Mouse (Mus musculus) retina, postnatal 7 days (tissue): Measurements from ENCODE around the gene Tbl2.

Experiments used
- DNase-seq: peaks from one replicate; pipeline ENCODE4 v3.0.0-alpha.2; 2012; ENCODE audit warnings: low read depth, low spot score

Gene Tbl2

GRCm38 (mm10) chr5:135186231-135186620 lies 36.8 kb downstream of the Tbl2 start:
- DNase-seq, result no peak

- peak; percentile 97 for DNase-seq
These were observed 37.3 kb downstream of the Tbl2 start, which contains the start of gene Baz1b for GRCm38 (mm10) chr5:135186621-135187348. TSS of gene Baz1b (plus strand) at chr5:135187264.

GRCm38 (mm10) chr5:135187349-135188213 lies 38.1 kb downstream of the Tbl2 start:
- no peak for DNase-seq

- DNase-seq, result no peak
These were observed 38.7 kb downstream of the Tbl2 start for GRCm38 (mm10) chr5:135188214-135188554.

- DNase-seq, result no peak
These were observed 40.0 kb downstream of the Tbl2 start for GRCm38 (mm10) chr5:135189281-135190022.

GRCm38 (mm10) chr5:135191620-135192019 lies 42.2 kb downstream of the Tbl2 start:
- DNase-seq, result peak; percentile 49

- no peak for DNase-seq
These were observed 43.0 kb downstream of the Tbl2 start for GRCm38 (mm10) chr5:135192431-135192830.

GRCm38 (mm10) chr5:135196367-135196766 lies 46.9 kb downstream of the Tbl2 start:
- no peak for DNase-seq

GRCm38 (mm10) chr5:135202763-135203162 lies 53.3 kb downstream of the Tbl2 start:
- DNase-seq, result no peak

GRCm38 (mm10) chr5:135208197-135208596 lies 58.7 kb downstream of the Tbl2 start:
- no peak for DNase-seq
